Mouse (Mus musculus) CH12.LX (cell line): ENCODE measurements around the gene Unk.

Experiments
- BHLHE40 ChIP-seq: IDR thresholded peaks from 2 replicates; pipeline ENCODE4 v1.6.1; 2011; ENCODE audit warnings: mild to moderate bottlenecking, low read depth, low read length, improper control_type of control experiment
- CTCF ChIP-seq, 2 experiments: IDR thresholded peaks in 1 of 2; conservative IDR thresholded peaks in 1 of 2; 2 replicates each; pipeline ENCODE4 v1.5.1; 2011 to 2012; ENCODE audit warnings: low read depth in 2 of 2, low read length in 2 of 2, improper control_type of control experiment in 1 of 2, inconsistent platforms in 1 of 2, mild to moderate bottlenecking in 1 of 2, moderate library complexity in 1 of 2
- EP300 ChIP-seq: IDR thresholded peaks from 2 replicates; pipeline ENCODE4 v1.6.1; 2011; ENCODE audit warnings: low read length, improper control_type of control experiment
- PAX5 ChIP-seq: IDR thresholded peaks from 2 replicates; pipeline ENCODE4 v1.6.1; 2012; ENCODE audit warnings: low read length, inconsistent platforms, mixed read lengths
- POLR2A ChIP-seq: IDR thresholded peaks from 2 replicates; pipeline ENCODE4 v1.6.1; 2011; ENCODE audit warnings: low read depth, mild to moderate bottlenecking, improper control_type of control experiment, low read length
- SIN3A ChIP-seq: IDR thresholded peaks from 2 replicates; pipeline ENCODE4 v1.6.1; 2012; ENCODE audit warnings: low read length, improper control_type of control experiment, inconsistent platforms
- TCF12 ChIP-seq: IDR thresholded peaks from 2 replicates; pipeline ENCODE4 v1.6.1; 2014; ENCODE audit warnings: low read depth, mild to moderate bottlenecking, inconsistent platforms, low read length, improper control_type of control experiment
- USF1 ChIP-seq: IDR thresholded peaks from 2 replicates; pipeline ENCODE4 v1.6.1; 2014; ENCODE audit warnings: low read depth, mild to moderate bottlenecking, inconsistent platforms, low read length, improper control_type of control experiment
- ZC3H11A ChIP-seq: IDR thresholded peaks from 2 replicates; pipeline ENCODE4 v1.6.1; 2012; ENCODE audit warnings: low read depth, mild to moderate bottlenecking, inconsistent platforms, low read length, improper control_type of control experiment

GRCm38 (mm10) chr11:116029086-116029865, 846 bp upstream of the Unk start:
- TF ChIP-seq EP300 (no peak), ZC3H11A (no peak), CTCF (conservative IDR thresholded peaks at IDR 0.05 in 1 of 2, IDR thresholded peaks at IDR 0.05 in 1 of 2; ENCODE audit: low read depth in 2 of 2, low read length in 2 of 2) (no peak), USF1 (no peak), POLR2A (no peak), PAX5 (no peak), SIN3A (no peak), BHLHE40 (no peak), TCF12 (no peak)
